Mouse (Mus musculus) CH12.LX (cell line): ENCODE measurements around the gene Scaf1. TPM values are rescaled to one million over a fixed set of nuclear protein-coding genes. Genes with fewer than 3 reads are reported as not detected.

ENCODE experiments used
- DNase-seq: peaks from one replicate; pipeline ENCODE4 v3.0.0-alpha.2; 2013; ENCODE audit errors: extremely low read depth
- H3K27ac ChIP-seq: 2 replicates; pipeline ENCODE4 v1.5.1; 2012; ENCODE audit warnings: low read depth, mild to moderate bottlenecking, control low read depth, moderate library complexity; ENCODE audit not compliant: insufficient read depth
- H3K27me3 ChIP-seq: replicated peaks from 2 replicates; pipeline ENCODE3; 2012; ENCODE audit warnings: inconsistent platforms
- H3K36me3 ChIP-seq, 2 experiments: replicated peaks in 1 of 2; 2 replicates each; pipeline versions ENCODE3 to v1.6.1; 2012; ENCODE audit warnings: inconsistent platforms in 1 of 2, low read length in 1 of 2, mild to moderate bottlenecking in 1 of 2, mixed read lengths in 1 of 2, moderate library complexity in 1 of 2; ENCODE audit not compliant: control insufficient read depth in 1 of 2, insufficient read depth in 1 of 2
- H3K4me1 ChIP-seq, 2 experiments: 2 replicates each; pipeline ENCODE4 v1.6.1; 2012; ENCODE audit warnings: inconsistent platforms in 1 of 2, moderate library complexity in 1 of 2; ENCODE audit not compliant: insufficient read depth in 2 of 2, control insufficient read depth in 1 of 2
- H3K4me2 ChIP-seq: 2 replicates; pipeline ENCODE4 v1.6.1; 2012; ENCODE audit warnings: low read depth, mild to moderate bottlenecking, control low read depth; ENCODE audit not compliant: poor library complexity, insufficient read depth, severe bottlenecking
- H3K4me3 ChIP-seq, 3 experiments: fragments of 150-350 bp in 1 of 3; sonication (generic) in 1 of 3; replicated peaks in 1 of 3; 2 replicates each; pipeline versions ENCODE3 to v1.5.1; 2011 to 2012; ENCODE audit warnings: low read depth in 2 of 3, low read length in 2 of 3, mild to moderate bottlenecking in 2 of 3, moderate library complexity in 2 of 3, control low read depth in 1 of 3, improper control_type of control experiment in 1 of 3, inconsistent platforms in 1 of 3, mixed read lengths in 1 of 3; ENCODE audit not compliant: poor library complexity in 1 of 3
- H3K79me2 ChIP-seq: replicated peaks from 2 replicates; pipeline ENCODE4 v1.6.1; 2012; ENCODE audit warnings: mild to moderate bottlenecking, moderate library complexity; ENCODE audit not compliant: control insufficient read depth, poor library complexity, insufficient read depth, severe bottlenecking; ENCODE audit errors: extremely low read depth
- H3K9ac ChIP-seq: 2 replicates; pipeline ENCODE4 v1.6.1; 2012; ENCODE audit warnings: low read depth, mild to moderate bottlenecking, control low read depth, moderate library complexity; ENCODE audit not compliant: insufficient read depth
- H3K9me3 ChIP-seq: replicated peaks from 2 replicates; pipeline ENCODE3; 2012; ENCODE audit warnings: low read length, inconsistent platforms, mixed read lengths
- CHD2 ChIP-seq: IDR thresholded peaks from 2 replicates; pipeline ENCODE4 v1.6.1; 2011; ENCODE audit warnings: low read length, improper control_type of control experiment
- E2F4 ChIP-seq: IDR thresholded peaks from 2 replicates; pipeline ENCODE4 v1.6.1; 2011; ENCODE audit warnings: low read depth, low read length, improper control_type of control experiment; ENCODE audit not compliant: insufficient replicate concordance
- ELF1 ChIP-seq: IDR thresholded peaks from 2 replicates; pipeline ENCODE4 v1.6.1; 2014; ENCODE audit warnings: low read depth, mild to moderate bottlenecking, inconsistent platforms, low read length, improper control_type of control experiment
- EP300 ChIP-seq: IDR thresholded peaks from 2 replicates; pipeline ENCODE4 v1.6.1; 2011; ENCODE audit warnings: low read length, improper control_type of control experiment
- ETS1 ChIP-seq: conservative IDR thresholded peaks from 2 replicates; pipeline ENCODE4 v1.6.1; 2012; ENCODE audit warnings: low read depth, mild to moderate bottlenecking, inconsistent platforms, low read length, improper control_type of control experiment, moderate library complexity
- IRF4 ChIP-seq: IDR thresholded peaks from 2 replicates; pipeline ENCODE4 v1.6.1; 2014; ENCODE audit warnings: low read depth, mild to moderate bottlenecking, inconsistent platforms, low read length, improper control_type of control experiment
- JUN ChIP-seq: IDR thresholded peaks from 2 replicates; pipeline ENCODE4 v1.6.1; 2011; ENCODE audit warnings: low read depth, mild to moderate bottlenecking, low read length, improper control_type of control experiment, moderate library complexity; ENCODE audit not compliant: insufficient read depth
- JUND ChIP-seq: conservative IDR thresholded peaks from 2 replicates; pipeline ENCODE4 v1.6.1; 2011; ENCODE audit warnings: low read depth, low read length, improper control_type of control experiment
- MAZ ChIP-seq: IDR thresholded peaks from 2 replicates; pipeline ENCODE4 v1.6.1; 2012; ENCODE audit warnings: low read depth, mild to moderate bottlenecking, inconsistent platforms, low read length, improper control_type of control experiment, moderate library complexity
- MEF2A ChIP-seq: IDR thresholded peaks from 2 replicates; pipeline ENCODE4 v1.6.1; 2014; ENCODE audit warnings: low read depth, mild to moderate bottlenecking, inconsistent platforms, low read length, improper control_type of control experiment, borderline replicate concordance
- PAX5 ChIP-seq: IDR thresholded peaks from 2 replicates; pipeline ENCODE4 v1.6.1; 2012; ENCODE audit warnings: low read length, inconsistent platforms, mixed read lengths
- POLR2A ChIP-seq: IDR thresholded peaks from 2 replicates; pipeline ENCODE4 v1.6.1; 2011; ENCODE audit warnings: low read depth, mild to moderate bottlenecking, improper control_type of control experiment, low read length
- POLR2AphosphoS2 ChIP-seq: IDR thresholded peaks from 2 replicates; pipeline ENCODE4 v1.6.1; 2011; ENCODE audit warnings: low read depth, low read length, improper control_type of control experiment
- RAD21 ChIP-seq: IDR thresholded peaks from 2 replicates; pipeline ENCODE4 v1.6.1; 2011; ENCODE audit warnings: low read depth, mild to moderate bottlenecking, low read length, improper control_type of control experiment, moderate library complexity
- RCOR1 ChIP-seq: conservative IDR thresholded peaks from 2 replicates; pipeline ENCODE4 v1.6.1; 2012; ENCODE audit warnings: low read depth, mild to moderate bottlenecking, inconsistent platforms, low read length, improper control_type of control experiment
- SMC3 ChIP-seq: IDR thresholded peaks from 2 replicates; pipeline ENCODE4 v1.6.1; 2011; ENCODE audit warnings: low read depth, low read length, improper control_type of control experiment
- TBP ChIP-seq: conservative IDR thresholded peaks from 2 replicates; pipeline ENCODE4 v1.6.1; 2011; ENCODE audit warnings: low read depth, low read length, improper control_type of control experiment
- TCF12 ChIP-seq: IDR thresholded peaks from 2 replicates; pipeline ENCODE4 v1.6.1; 2014; ENCODE audit warnings: low read depth, mild to moderate bottlenecking, inconsistent platforms, low read length, improper control_type of control experiment
- UBTF ChIP-seq: IDR thresholded peaks from 2 replicates; pipeline ENCODE4 v1.6.1; 2012; ENCODE audit warnings: low read depth, mild to moderate bottlenecking, inconsistent platforms, low read length, improper control_type of control experiment, moderate library complexity
- USF1 ChIP-seq: IDR thresholded peaks from 2 replicates; pipeline ENCODE4 v1.6.1; 2014; ENCODE audit warnings: low read depth, mild to moderate bottlenecking, inconsistent platforms, low read length, improper control_type of control experiment
- ZC3H11A ChIP-seq: IDR thresholded peaks from 2 replicates; pipeline ENCODE4 v1.6.1; 2012; ENCODE audit warnings: low read depth, mild to moderate bottlenecking, inconsistent platforms, low read length, improper control_type of control experiment
- ZKSCAN1 ChIP-seq: IDR thresholded peaks from 2 replicates; pipeline ENCODE4 v1.6.1; 2012; ENCODE audit warnings: low read depth, inconsistent platforms, low read length, improper control_type of control experiment, borderline replicate concordance
- ZMIZ1 ChIP-seq: IDR thresholded peaks from 2 replicates; pipeline ENCODE4 v1.6.1; 2012; ENCODE audit warnings: low read depth, mild to moderate bottlenecking, inconsistent platforms, low read length, improper control_type of control experiment
- dilution Hi-C: fragments of 300-500 bp; cut with MboI; formaldehyde crosslinking; loops from 2 replicates; pipeline ENCODE4 v1.14.3; 2020; ENCODE audit warnings: low sequenced_read_pairs; ENCODE audit not compliant: extremely low pct_unique_long_range_greater_than_20kb, extremely low pct_ligation_motif_present
- in situ Hi-C: fragments of 300-500 bp; cut with MboI; formaldehyde crosslinking; loops from 3 replicates; pipeline ENCODE4 v1.14.3; 2019; ENCODE audit warnings: low sequenced_read_pairs, low pct_ligation_motif_present, low pct_unique_long_range_greater_than_20kb, mixed read lengths
- polyA plus RNA-seq: library from polyadenylated mRNA; unstranded; fragments of >175 nt; gene quantifications from 2 replicates; pipeline ENCODE4 v1.2.1, GENCODE M21; 2012; ENCODE audit warnings: low read depth; ENCODE audit not compliant: insufficient read length
- total RNA-seq, 2 experiments: library from RNA; depleted of rRNA; stranded (reverse); fragments of 300-350 nt in 1 of 2; fragments of >200 nt in 1 of 2; gene quantifications; 2 replicates each; pipeline ENCODE4 v1.2.3; 2012 to 2014

Scaf1 gene
- total and polyA plus RNA-seq, 3 experiments = 5.4 to 41.9 (median 18.2) TPM

DNA sequence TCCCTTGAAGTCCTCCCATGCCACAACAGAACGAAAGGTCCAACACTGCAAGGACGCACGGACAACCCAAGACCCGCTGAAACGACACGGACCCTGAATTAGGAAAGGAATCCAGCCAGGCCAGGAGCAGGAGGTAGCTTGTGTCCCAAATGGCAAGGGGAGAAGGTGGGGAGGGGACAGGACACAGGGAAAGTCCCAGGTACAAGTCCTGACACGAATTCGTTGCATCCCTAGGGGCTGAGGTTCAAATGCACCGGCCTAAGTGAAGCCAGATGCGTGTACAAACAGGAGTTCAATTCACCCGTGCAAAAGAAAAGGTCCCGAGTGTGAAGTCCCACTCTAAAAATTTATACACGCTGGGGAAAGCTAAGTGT is 35.4 kb upstream of the Scaf1 start (continued):
- TF ChIP-seq MEF2A = peak; percentile 72
- no peak for TF ChIP-seq UBTF
- peak; percentile 45; the same call in 1 of the 2 replicates for TF ChIP-seq ETS1
- no peak; the same call in 1 of the 2 replicates for TF ChIP-seq POLR2A
- TF ChIP-seq RAD21 = no peak
- TF ChIP-seq ZC3H11A = no peak
- no peak for TF ChIP-seq E2F4
- peak; percentile 74 for TF ChIP-seq EP300
- peak; percentile 41; the same call in 1 of the 2 replicates for TF ChIP-seq IRF4
- no peak for TF ChIP-seq POLR2AphosphoS2
- no peak for TF ChIP-seq JUND
- TF ChIP-seq RCOR1 = peak; percentile 61; the same call in 1 of the 2 replicates
- TF ChIP-seq ZKSCAN1 = no peak
- TF ChIP-seq TBP = no peak; the same call in 1 of the 2 replicates
- TF ChIP-seq, all 38 proteins: peak for 13

DNA sequence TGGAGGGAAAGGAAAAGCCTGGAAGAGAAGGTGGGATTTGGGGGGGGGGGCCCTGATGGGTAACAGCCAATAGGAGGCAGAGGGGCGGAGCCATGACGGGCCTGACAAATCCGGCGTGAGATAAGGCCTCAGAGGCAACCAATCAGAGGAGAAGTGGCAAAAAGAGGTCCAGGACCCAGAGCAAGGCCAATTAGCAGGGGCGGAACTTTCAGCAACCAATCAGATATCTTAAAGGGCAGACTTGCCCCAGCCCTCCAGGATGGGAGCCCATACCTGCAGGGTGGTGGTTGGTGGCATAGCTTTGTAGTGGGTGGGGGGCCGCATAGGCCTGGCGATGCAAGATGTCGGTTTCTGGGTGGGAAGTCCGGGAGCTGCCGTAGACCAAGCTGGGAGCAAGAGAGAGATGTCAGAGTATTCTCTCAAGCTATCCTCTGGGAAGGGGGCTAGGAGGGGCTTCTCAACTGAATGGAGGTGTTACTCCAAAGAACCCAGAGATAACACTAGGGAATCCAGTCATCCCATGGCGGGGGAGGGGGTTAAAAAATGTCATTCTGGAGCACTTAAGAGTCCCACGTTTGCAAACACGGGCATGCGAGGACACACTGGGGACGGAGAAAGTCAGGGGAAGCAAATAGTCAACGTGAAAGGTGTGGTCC is 34.9 kb upstream of the Scaf1 start:
- TF ChIP-seq USF1 = no peak
- no peak for TF ChIP-seq POLR2AphosphoS2
- no peak for TF ChIP-seq MEF2A
- TF ChIP-seq PAX5 = no peak
- no peak for TF ChIP-seq SMC3
- no peak for TF ChIP-seq ZKSCAN1
- TF ChIP-seq JUN = no peak
- 0 out of 2 replicates have a peak, but pooled peaks have one; percentile 8 for TF ChIP-seq MAZ
- TF ChIP-seq ZMIZ1 = no peak
- TF ChIP-seq POLR2A = peak; percentile 60
- TF ChIP-seq TCF12 = no peak
- 0 out of 2 replicates have a peak, but pooled peaks have one; percentile 36 for TF ChIP-seq ELF1
- TF ChIP-seq CHD2 = peak; percentile 83
- 0 out of 2 replicates have a peak, but pooled peaks have one; percentile 56 for TF ChIP-seq TBP
- TF ChIP-seq RAD21 = no peak
- Histone ChIP-seq H3K4me1 (peaks cover 0 to 16% of the 10 kb centered on the region in 2 experiments; a peak in 2 of 4 replicates), H3K36me3 (peaks cover 42 to 43% of the 10 kb centered on the region in 2 experiments), H3K79me2 (peaks cover 3% of the 10 kb centered on the region), H3K27me3 (no peaks in the 10 kb centered on the region), H3K4me2 (peak overlapping the region; percentile 71), H3K9me3 (no peaks in the 10 kb centered on the region), H3K27ac (peak overlapping the region; percentile 98), H3K9ac (peak overlapping the region; percentile 78), H3K4me3 (peak overlapping the region; percentile 64 to 80 (median 65))
- in situ Hi-C loops (no loop called here), dilution Hi-C loops (no loop called here)
- DNase-seq = peak; percentile 96
